In genomic region chr6:88254082-88254481, GRCm38 (mm10) we compare ENCODE assay signal across 1 mouse cellular context.
TF ChIP-seq lines count a peak whose summit lies in the region.

No protein-coding gene starts in this region.

TF ChIP-seq in MEL, 35 proteins besides CTCF, POLR2A, EP300 and RAD21 (continued from another document):
- no peak for TF ChIP-seq ZMIZ1 (IDR thresholded peaks at IDR 0.05; ENCODE audit: low read depth, low read length)
- peak; percentile 90 for TF ChIP-seq TAL1 (IDR thresholded peaks at IDR 0.05; ENCODE audit: low read length)
- TF ChIP-seq NRF1 (IDR thresholded peaks at IDR 0.05; ENCODE audit: insufficient read depth, low read depth, low read length, poor library complexity, severe bottlenecking) = no peak
- TF ChIP-seq RCOR1 (IDR thresholded peaks at IDR 0.05; ENCODE audit: low read depth, low read length) = peak; percentile 69
